Mouse (Mus musculus) bone marrow macrophage, adult 2 months (primary cell): ENCODE measurements at regions not wholly inside any gene's neighbourhood (a gene's known extent, or its start where the extent isn't known, plus 50 kb on each side); places are given as distances from the start of the nearest gene placed in this dataset.

Experiments
- CTCF ChIP-seq: IDR thresholded peaks from 2 replicates; pipeline ENCODE4 v1.5.1; 2012; ENCODE audit warnings: low read depth, mild to moderate bottlenecking, low read length, moderate library complexity
- POLR2A ChIP-seq: IDR thresholded peaks from 2 replicates; pipeline ENCODE4 v1.6.1; 2012; ENCODE audit warnings: mild to moderate bottlenecking, low read depth, low read length, borderline replicate concordance

- TF ChIP-seq POLR2A (no peak), CTCF (no peak)
These were observed 157.1 kb downstream of the Emp1 start for GRCm38 (mm10) chr6:135519438-135519803.
